Mouse (Mus musculus) limb, embryonic 13.5 days (tissue): ENCODE results near the gene Prss50. TPM values are rescaled to one million over a fixed set of nuclear protein-coding genes. Genes with fewer than 3 reads are reported as not detected.

ENCODE experiments used
- ATAC-seq: fragments of 200-750 bp; cut with Nextera tagmentation; 2 replicates; pipeline ENCODE4 v1.8.0; 2017; ENCODE audit warnings: low read depth, moderate number of reproducible peaks, moderate TSS enrichment; ENCODE audit not compliant: low FRiP score
- H3K27ac ChIP-seq: fragments of 300-500 bp; sonication (generic); 2 replicates; pipeline ENCODE4 v1.5.1; 2015; ENCODE audit warnings: inconsistent platforms, mild to moderate bottlenecking, moderate library complexity
- H3K27me3 ChIP-seq: fragments of 300-500 bp; sonication (generic); 2 replicates; pipeline ENCODE4 v1.6.1; 2015; ENCODE audit warnings: mild to moderate bottlenecking, inconsistent platforms
- H3K36me3 ChIP-seq: fragments of 300-500 bp; sonication (generic); 2 replicates; pipeline ENCODE4 v1.6.1; 2015; ENCODE audit warnings: inconsistent platforms, mild to moderate bottlenecking, moderate library complexity
- H3K4me1 ChIP-seq: fragments of 300-500 bp; sonication (generic); 2 replicates; pipeline ENCODE4 v1.6.1; 2015; ENCODE audit warnings: inconsistent platforms
- H3K4me2 ChIP-seq: fragments of 300-500 bp; sonication (generic); replicated peaks from 2 replicates; pipeline ENCODE4 v1.6.1; 2015; ENCODE audit warnings: inconsistent platforms, mild to moderate bottlenecking, moderate library complexity
- H3K4me3 ChIP-seq: fragments of 300-500 bp; sonication (generic); 2 replicates; pipeline ENCODE4 v1.5.1; 2015; ENCODE audit warnings: moderate library complexity, mild to moderate bottlenecking, inconsistent platforms
- H3K9ac ChIP-seq: fragments of 300-500 bp; sonication (generic); 2 replicates; pipeline ENCODE4 v1.6.1; 2015; ENCODE audit warnings: mild to moderate bottlenecking, inconsistent platforms
- H3K9me3 ChIP-seq: fragments of 300-500 bp; sonication (generic); 2 replicates; pipeline ENCODE4 v1.6.1; 2016; ENCODE audit warnings: inconsistent platforms
- WGBS: fragments of 180-500 bp; shearing (Covaris S2); methylation state at CpG from one replicate; pipeline ENCODE4 v1.1.7; 2015; 5-methylcytosine and 5-hydroxymethylcytosine counted together
- polyA plus RNA-seq: library from polyadenylated mRNA; unstranded; fragments of >200 nt; fragmentation: Nextera tagmentation; extraction: Ambion mirVana; gene quantifications from 2 replicates; pipeline ENCODE4 v1.2.1, GENCODE M21; 2015

Prss50 gene
- polyA plus RNA-seq, 1 experiment from 2014 or later: 0.31 TPM

DNA sequence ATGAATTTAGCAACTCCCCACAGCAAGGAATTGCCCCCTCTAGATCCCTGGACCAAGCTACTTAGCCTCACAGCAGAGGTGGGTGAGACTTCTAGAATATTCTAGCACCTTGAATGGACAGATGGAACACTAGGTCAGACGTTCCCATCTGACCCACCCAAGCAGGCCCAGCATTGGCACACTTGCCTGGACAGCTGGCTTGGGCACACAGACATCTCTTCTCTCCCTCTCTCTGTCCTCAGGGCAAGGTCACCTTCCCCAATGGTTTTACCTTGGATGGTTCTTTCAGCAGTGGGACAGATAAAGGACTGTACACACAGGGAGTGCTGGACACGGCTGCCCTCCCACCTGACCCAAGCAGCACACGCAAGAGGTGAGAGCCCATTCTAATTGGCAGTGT lies 34.8 kb downstream of the Prss50 start:
- Histone ChIP-seq H3K36me3 (no peaks in the 10 kb centered on the region), H3K27ac (no peak overlapping the region), H3K9ac (no peak overlapping the region), H3K4me2 (no peak overlapping the region), H3K9me3 (no peaks in the 10 kb centered on the region), H3K4me3 (no peak overlapping the region), H3K4me1 (peaks cover 12% of the 10 kb centered on the region), H3K27me3 (0 out of 2 replicates have a peak, but pooled peaks cover 3% of the 10 kb centered on the region)
- ATAC-seq: no peak
- 81% methylated on average over 3 of the region's 3 CpGs for WGBS

DNA sequence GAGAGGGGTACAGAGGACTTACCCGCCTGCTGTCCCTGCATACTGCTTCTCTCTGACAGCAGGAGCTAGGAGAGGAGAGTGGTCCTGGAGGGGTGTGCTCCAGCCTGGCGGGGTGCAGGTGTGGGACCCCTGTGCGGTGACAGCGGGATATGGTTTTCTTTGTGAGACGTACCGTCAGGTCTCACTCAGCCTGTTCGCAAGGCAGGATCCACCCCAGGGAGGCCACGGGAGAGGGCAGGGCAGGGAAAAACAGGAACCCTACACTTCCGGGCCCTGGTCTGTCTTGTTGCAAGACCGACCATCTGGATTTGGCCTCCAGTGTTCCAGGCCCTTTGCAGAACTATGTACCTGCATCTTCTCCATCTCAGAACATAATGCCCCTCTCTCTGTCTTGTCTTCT lies 35.7 kb downstream of the Prss50 start:
- no peaks in the 10 kb centered on the region for H3K36me3 ChIP-seq
- ATAC-seq: no peak
- no peaks in the 10 kb centered on the region for H3K9me3 ChIP-seq
- no peak overlapping the region for H3K27ac ChIP-seq
- H3K27me3 ChIP-seq: 0 out of 2 replicates have a peak, but pooled peaks cover 3% of the 10 kb centered on the region
- H3K4me1 ChIP-seq: peaks cover 12% of the 10 kb centered on the region
- H3K4me2 ChIP-seq: no peak overlapping the region
- H3K4me3 ChIP-seq: no peak overlapping the region
- 63% methylated on average over 10 of the region's 10 CpGs for WGBS
- H3K9ac ChIP-seq: no peak overlapping the region

- ATAC-seq: no peak
- Histone ChIP-seq H3K36me3 (no peaks in the 10 kb centered on the region), H3K9ac (no peak overlapping the region), H3K4me2 (no peak overlapping the region), H3K9me3 (no peaks in the 10 kb centered on the region), H3K4me1 (peaks cover 12% of the 10 kb centered on the region), H3K27me3 (0 out of 2 replicates have a peak, but pooled peaks cover 3% of the 10 kb centered on the region), H3K4me3 (no peak overlapping the region), H3K27ac (no peak overlapping the region)
- WGBS: 53% methylated on average over 5 of the region's 5 CpGs
Observed at GRCm38 (mm10) chr9:110895507-110895906, 37.7 kb downstream of the Prss50 start.

- Histone ChIP-seq H3K27me3 (0 out of 2 replicates have a peak, but pooled peaks cover 3% of the 10 kb centered on the region), H3K27ac (no peak overlapping the region), H3K9me3 (no peaks in the 10 kb centered on the region), H3K4me1 (peaks cover 12% of the 10 kb centered on the region), H3K9ac (no peak overlapping the region), H3K36me3 (no peaks in the 10 kb centered on the region), H3K4me2 (peak overlapping the region; percentile 45), H3K4me3 (0 out of 2 replicates have a peak overlapping the region, but pooled peaks have one; percentile 4)
- WGBS: 8% methylated on average over 7 of the region's 7 CpGs
- ATAC-seq: peak; percentile 45; the same call in 1 of the 2 replicates
Observed at GRCm38 (mm10) chr9:110895994-110896393, 38.2 kb downstream of the Prss50 start.

DNA sequence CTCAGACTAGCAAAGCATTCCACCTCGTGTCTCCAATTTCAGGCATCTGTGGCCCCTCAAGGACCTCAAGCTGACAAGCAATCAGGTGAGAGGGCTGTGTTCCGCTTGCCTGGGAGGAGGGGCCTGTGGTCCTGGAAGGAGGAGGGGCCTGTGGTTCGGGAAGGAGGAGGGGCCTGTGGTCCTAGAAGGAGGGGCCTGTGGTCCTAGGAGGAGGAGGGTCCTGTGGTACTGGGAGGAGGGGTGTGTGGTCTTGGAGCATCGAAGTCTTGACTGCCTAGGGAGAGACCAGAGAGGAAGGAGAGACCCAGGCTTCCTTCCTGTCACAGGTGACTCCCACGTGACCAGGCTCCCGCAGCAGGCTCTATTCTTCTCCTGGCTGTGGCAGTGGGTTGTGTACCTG lies 38.8 kb downstream of the Prss50 start:
- Histone ChIP-seq H3K4me2 (peak overlapping the region; percentile 45), H3K4me1 (peaks cover 12% of the 10 kb centered on the region), H3K36me3 (no peaks in the 10 kb centered on the region), H3K4me3 (0 out of 2 replicates have a peak overlapping the region, but pooled peaks have one; percentile 4), H3K27me3 (0 out of 2 replicates have a peak, but pooled peaks cover 3% of the 10 kb centered on the region), H3K9ac (no peak overlapping the region), H3K27ac (no peak overlapping the region), H3K9me3 (no peaks in the 10 kb centered on the region)
- 9% methylated on average over 6 of the region's 6 CpGs for WGBS
- ATAC-seq: peak; percentile 38; the same call in 1 of the 2 replicates

DNA sequence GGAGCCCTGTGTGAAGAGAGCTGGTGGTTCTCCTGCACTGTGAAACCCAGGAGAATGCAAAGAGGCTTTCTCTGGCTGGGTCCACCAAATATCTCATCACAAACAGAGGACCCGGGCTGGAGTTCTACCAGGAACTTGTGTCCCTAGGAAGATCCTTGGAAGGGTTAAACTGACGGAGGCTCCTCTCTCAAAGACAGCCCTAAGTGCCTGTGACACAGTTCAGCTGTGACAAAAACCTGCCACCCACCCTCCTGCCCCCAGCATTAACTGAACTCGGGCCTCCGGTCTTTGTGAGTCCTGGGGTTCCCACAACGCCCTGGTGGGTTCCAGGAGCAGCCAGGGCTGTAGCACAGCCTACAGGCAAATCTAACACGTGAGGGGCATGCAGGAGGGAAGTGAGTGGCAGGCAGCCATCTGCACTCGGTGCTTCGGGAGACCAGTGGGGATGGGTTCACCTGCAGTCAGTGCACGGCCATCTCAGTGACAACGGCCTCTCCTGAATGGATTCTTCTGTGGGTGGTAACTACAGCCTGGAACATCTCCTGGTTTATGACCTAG lies 41.8 kb downstream of the Prss50 start:
- 59% methylated on average over 10 of the region's 10 CpGs for WGBS
- ATAC-seq: no peak
- no peaks in the 10 kb centered on the region for H3K9me3 ChIP-seq
- H3K36me3 ChIP-seq: no peaks in the 10 kb centered on the region
- H3K4me1 ChIP-seq: peaks cover 12% of the 10 kb centered on the region
- no peak overlapping the region for H3K4me2 ChIP-seq
- no peak overlapping the region for H3K4me3 ChIP-seq
- H3K9ac ChIP-seq: no peak overlapping the region
- no peaks in the 10 kb centered on the region for H3K27me3 ChIP-seq
- H3K27ac ChIP-seq: no peak overlapping the region

DNA sequence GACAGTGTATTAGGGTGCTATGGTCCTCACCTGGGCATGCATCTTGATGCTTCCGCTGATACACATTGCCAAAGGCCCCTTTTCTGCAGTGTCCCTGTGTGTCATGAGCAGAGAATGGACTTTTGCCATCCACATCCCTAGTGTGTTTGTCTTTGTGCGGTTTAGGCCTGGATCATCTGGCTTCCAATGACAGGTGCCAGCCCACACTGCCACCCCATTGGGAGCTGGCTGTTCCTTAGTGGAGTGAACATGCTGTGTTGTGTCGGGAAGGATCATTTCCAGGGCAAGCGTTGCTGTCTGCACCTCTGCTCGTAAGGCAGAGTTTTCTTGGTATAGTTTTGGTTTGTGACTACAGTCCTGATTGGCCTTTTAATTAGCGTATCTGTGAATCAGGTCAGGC lies 43.4 kb downstream of the Prss50 start:
- H3K9me3 ChIP-seq: no peaks in the 10 kb centered on the region
- no peak overlapping the region for H3K4me3 ChIP-seq
- WGBS: 83% methylated on average over 6 of the region's 6 CpGs
- no peaks in the 10 kb centered on the region for H3K36me3 ChIP-seq
- H3K4me1 ChIP-seq: peaks cover 4% of the 10 kb centered on the region
- no peaks in the 10 kb centered on the region for H3K27me3 ChIP-seq
- no peak for ATAC-seq
- no peak overlapping the region for H3K9ac ChIP-seq
- no peak overlapping the region for H3K4me2 ChIP-seq
- H3K27ac ChIP-seq: no peak overlapping the region

DNA sequence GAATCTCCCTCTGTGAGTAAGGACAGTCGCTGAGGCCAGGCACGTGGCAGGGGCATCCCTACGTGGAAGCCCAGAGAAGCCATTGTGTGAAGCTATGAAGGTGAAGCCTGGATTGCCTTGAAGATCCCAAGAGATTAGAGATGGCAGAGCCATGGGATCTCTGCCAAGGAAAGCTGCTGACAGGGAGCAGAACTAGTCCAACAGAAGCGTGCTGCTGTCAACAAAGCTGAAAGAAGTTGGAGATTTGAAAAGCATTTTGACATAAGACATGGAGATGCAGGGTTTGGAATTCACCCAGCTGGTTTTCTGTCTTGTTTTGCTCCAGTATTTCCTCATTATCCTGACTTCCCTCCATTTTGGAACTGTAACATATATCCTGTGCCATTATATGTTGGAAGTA lies 44.5 kb downstream of the Prss50 start:
- Histone ChIP-seq H3K9ac (no peak overlapping the region), H3K27ac (no peak overlapping the region), H3K36me3 (no peaks in the 10 kb centered on the region), H3K27me3 (no peaks in the 10 kb centered on the region), H3K4me3 (no peak overlapping the region), H3K9me3 (no peaks in the 10 kb centered on the region), H3K4me1 (no peaks in the 10 kb centered on the region), H3K4me2 (no peak overlapping the region)
- WGBS: 88% methylated on average over 4 of the region's 4 CpGs
- ATAC-seq: no peak

DNA sequence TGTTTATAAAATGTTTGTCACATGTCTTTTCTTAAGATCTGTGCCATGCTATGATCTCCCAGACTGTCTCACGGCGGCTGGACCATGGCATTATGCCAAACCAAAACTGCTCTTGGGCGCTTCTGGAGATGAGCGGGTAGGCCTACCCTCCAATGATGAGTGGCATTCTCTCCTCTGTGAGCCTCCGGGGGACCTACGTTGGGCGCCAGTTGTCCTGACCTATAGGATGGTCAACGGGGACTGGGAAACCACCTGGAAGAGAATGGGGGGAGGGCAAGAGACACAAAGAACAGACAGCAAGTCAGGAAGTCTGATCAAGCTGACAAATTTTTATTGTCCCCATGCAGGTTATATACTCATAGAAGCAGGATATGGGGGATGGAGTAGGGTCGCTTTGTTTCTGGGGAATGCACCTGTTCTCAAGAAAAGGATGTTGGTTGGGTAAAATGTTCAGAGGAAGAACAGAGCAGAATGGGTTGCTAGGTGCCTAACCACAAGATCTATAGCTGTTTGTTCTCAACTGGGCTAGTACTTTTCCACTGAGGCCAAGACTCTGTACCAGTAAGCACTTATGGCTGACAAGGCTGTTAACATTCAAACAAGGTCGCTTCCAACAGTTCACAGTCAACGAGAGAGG lies 49.6 kb downstream of the Prss50 start:
- ATAC-seq: no peak
- no peaks in the 10 kb centered on the region for H3K9me3 ChIP-seq
- H3K4me1 ChIP-seq: no peaks in the 10 kb centered on the region
- no peak overlapping the region for H3K9ac ChIP-seq
- no peak overlapping the region for H3K4me2 ChIP-seq
- no peak overlapping the region for H3K4me3 ChIP-seq
- 89% methylated on average over 11 of the region's 11 CpGs for WGBS
- H3K36me3 ChIP-seq: no peaks in the 10 kb centered on the region
- H3K27me3 ChIP-seq: no peaks in the 10 kb centered on the region
- no peak overlapping the region for H3K27ac ChIP-seq

GRCm38 (mm10) chr9:110907838-110908630 lies 50.3 kb downstream of the Prss50 start:
- Histone ChIP-seq H3K27me3 (no peaks in the 10 kb centered on the region), H3K4me2 (no peak overlapping the region), H3K4me3 (no peak overlapping the region), H3K36me3 (no peaks in the 10 kb centered on the region), H3K27ac (no peak overlapping the region), H3K9ac (no peak overlapping the region), H3K9me3 (no peaks in the 10 kb centered on the region), H3K4me1 (no peaks in the 10 kb centered on the region)
- ATAC-seq: no peak
- 82% methylated on average over 4 of the region's 4 CpGs for WGBS

GRCm38 (mm10) chr9:110908631-110909016 lies 50.9 kb downstream of the Prss50 start:
- Histone ChIP-seq H3K9ac (no peak overlapping the region), H3K36me3 (no peaks in the 10 kb centered on the region), H3K4me2 (no peak overlapping the region), H3K27ac (no peak overlapping the region), H3K9me3 (no peaks in the 10 kb centered on the region), H3K4me3 (no peak overlapping the region), H3K27me3 (no peaks in the 10 kb centered on the region), H3K4me1 (no peaks in the 10 kb centered on the region)
- ATAC-seq: no peak
- WGBS: 93% methylated on average over 3 of the region's 3 CpGs

- no peak overlapping the region for H3K4me2 ChIP-seq
- H3K4me3 ChIP-seq: no peak overlapping the region
- no peaks in the 10 kb centered on the region for H3K4me1 ChIP-seq
- no peak overlapping the region for H3K9ac ChIP-seq
- H3K36me3 ChIP-seq: no peaks in the 10 kb centered on the region
- H3K9me3 ChIP-seq: no peaks in the 10 kb centered on the region
- 62% methylated on average over 6 of the region's 6 CpGs for WGBS
- no peak for ATAC-seq
- peak overlapping the region; percentile 69; the same call in 1 of the 2 replicates for H3K27ac ChIP-seq
- no peaks in the 10 kb centered on the region for H3K27me3 ChIP-seq
Observed at GRCm38 (mm10) chr9:110909371-110909967, 51.7 kb downstream of the Prss50 start.
